Mouse (Mus musculus): ENCODE results near the gene Fstl1. TPM values are rescaled to one million over a fixed set of nuclear protein-coding genes. Genes with fewer than 3 reads are reported as not detected.

Gene Fstl1
- 10 to 100 TPM; 31.7 to 36.9 TPM for total RNA-seq (2021)

DNA sequence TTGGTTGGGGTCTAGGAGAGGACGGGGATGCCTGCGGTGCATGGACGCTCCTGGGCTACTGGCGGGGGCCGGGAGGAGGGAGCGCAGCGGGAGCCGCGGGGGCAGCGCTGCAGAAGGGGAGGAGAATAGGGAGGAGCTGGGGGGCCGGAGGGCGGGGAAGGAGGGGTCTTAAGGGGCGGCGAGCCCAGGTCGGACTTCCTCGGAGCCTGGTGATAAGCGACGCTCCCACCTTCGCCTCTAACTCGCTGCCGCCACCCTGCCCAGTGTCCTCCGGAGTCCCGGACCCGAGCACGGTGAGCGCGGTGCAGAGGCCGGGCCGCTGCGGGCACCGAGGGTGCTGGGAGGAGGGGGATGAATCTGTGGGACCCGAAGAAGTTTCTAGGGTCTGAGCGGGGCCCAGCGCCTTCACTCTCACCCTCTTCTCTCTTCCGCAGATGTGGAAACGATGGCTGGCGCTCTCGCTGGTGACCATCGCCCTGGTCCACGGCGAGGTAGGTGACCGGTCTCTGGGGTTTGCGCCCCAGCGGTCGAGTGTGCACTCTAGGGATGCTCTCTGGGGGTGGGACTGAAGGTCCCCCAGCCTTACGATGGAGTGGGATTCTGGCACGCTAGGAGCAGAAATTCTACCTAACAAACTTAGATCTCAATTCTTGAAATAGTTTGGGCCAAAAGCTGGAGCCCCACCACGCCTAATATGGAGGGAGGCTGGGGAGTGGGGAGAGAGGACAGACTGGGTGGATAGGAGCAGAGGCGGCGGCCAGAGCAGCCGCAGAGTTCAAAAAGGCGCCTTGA, at the start of gene Fstl1:
Fstl1 (plus strand) TSS at position 14 of the 792 bp plus-strand sequence.
- DNase-seq (ENCODE audit: low spot score in 2 of 2) = peak; percentile 40 to 53
- intact Hi-C loops (cut with DNase I) = loop anchor here (5.0 kb wide), 1 partner anchor 90 kb away; the partner anchor contains the start of gene Lrrc58

GRCm38 (mm10) chr16:37728674-37729073, 48.0 kb upstream of the Fstl1 start:
- DNase-seq (ENCODE audit: low spot score in 2 of 2) = no peak

DNA sequence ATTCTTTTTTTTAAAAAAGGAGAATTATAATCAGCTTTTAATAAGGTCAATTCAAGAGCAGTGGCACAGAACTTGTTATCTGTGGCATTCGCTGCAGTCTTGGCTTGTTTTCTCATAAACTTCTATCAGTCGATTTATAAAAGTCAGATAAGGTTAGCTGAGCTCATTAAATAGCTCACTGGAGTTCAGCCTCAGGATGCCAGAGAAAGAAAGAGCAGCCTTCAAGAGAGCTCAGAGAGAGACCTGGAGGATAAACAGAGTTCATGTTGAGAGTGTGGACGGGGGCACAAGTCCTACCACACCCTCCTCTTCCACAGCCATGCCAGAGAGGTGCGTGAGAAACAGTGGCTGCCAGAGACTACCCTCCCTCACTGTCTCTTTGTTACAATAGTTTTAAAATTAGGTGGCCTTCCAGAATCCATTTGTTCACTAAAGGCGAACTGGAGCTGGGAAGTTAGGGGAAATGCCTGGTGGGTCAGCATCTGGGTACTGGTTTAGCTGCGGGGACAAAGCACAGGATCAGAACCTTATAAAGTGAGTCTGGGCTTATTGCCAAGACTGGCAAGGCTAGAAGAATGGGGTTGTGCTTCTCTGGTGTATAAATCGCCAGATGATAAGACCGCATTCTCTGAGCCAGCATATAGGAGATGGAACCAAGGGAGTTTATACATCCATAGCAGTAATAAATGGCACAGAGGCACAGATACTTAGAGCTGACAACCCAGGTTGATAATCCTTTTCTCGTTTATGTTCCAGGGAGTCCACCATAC, 47.1 kb upstream of the Fstl1 start:
- intact Hi-C loops (cut with DNase I) = no loop called here
- no peak for DNase-seq (ENCODE audit: low spot score in 2 of 2)

More at GRCm38 (mm10) chr16:37728674-37729073, 48.0 kb upstream of the Fstl1 start:
- intact Hi-C loops (cut with DNase I) = no loop called here

- intact Hi-C loops (cut with DNase I) = no loop called here
- DNase-seq (ENCODE audit: low spot score in 2 of 2) = no peak
Measured at GRCm38 (mm10) chr16:37730293-37730835, 46.3 kb upstream of the Fstl1 start.

DNA sequence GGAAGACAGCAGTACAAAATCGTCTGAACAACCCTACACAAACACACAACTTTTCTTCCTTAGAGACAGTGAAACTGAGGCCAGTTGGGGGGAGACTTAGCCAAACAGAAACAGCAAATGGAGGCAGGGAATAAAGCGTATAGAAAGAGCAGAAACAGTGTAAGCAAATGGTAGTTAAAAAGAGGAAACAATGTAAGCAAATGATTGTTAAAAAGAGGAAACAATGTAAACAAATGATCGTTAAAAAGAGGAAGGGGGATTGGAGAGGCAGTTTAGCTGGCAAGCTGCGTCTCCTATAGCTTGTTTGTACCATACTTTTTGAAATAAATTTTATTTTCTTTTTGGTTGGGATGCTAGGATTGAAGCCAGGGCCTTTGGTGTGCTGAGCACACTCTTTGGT, 45.2 kb upstream of the Fstl1 start:
- no peak for DNase-seq (ENCODE audit: low spot score in 2 of 2)
- intact Hi-C loops (cut with DNase I) = no loop called here

DNA sequence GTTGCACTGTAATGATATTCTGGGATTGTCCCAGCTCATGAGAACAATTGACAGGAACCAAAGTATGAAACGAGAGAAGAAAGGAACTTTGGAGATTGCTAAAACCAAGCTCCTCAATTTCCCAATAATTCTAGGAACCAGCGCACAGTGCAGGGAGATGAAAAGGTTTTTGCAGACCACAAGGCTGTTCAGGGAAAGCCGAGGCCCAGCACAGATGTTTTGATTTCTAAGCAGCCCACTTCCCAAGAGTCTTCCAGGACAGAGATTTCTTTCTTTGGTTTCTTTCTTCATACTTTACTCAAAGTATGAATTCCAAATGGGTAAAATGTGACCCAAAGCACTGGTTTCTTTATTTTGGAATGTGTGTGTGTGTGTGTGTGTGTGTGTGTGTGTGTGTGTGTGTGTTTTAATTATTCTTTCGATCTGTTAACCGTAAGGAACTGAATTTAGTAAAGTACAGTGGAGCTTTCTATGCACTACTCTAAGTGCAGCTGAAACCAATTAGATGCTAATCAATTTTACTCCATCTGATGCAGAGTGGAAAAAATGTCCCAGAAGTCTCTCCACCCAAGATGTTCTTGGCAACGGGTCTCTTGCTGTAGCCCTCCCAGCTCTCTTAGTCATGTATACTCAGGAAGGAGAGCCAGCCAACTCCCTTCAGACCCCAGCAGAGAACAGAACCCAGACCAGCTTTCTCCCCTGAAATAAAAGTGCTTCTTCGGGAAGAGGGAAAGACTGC, 44.5 kb upstream of the Fstl1 start:
- peak in 1 of 2 experiments; percentile 15 for DNase-seq (ENCODE audit: low spot score in 2 of 2)
- intact Hi-C loops (cut with DNase I) = no loop called here

- DNase-seq (ENCODE audit: low spot score in 2 of 2) = no peak
- intact Hi-C loops (cut with DNase I) = no loop called here
Measured at GRCm38 (mm10) chr16:37740076-37740475, 36.6 kb upstream of the Fstl1 start.

- peak in 1 of 2 experiments; percentile 27 for DNase-seq (ENCODE audit: low spot score in 2 of 2)
- intact Hi-C loops (cut with DNase I) = no loop called here
Measured at GRCm38 (mm10) chr16:37742266-37742665, 34.4 kb upstream of the Fstl1 start.

DNA sequence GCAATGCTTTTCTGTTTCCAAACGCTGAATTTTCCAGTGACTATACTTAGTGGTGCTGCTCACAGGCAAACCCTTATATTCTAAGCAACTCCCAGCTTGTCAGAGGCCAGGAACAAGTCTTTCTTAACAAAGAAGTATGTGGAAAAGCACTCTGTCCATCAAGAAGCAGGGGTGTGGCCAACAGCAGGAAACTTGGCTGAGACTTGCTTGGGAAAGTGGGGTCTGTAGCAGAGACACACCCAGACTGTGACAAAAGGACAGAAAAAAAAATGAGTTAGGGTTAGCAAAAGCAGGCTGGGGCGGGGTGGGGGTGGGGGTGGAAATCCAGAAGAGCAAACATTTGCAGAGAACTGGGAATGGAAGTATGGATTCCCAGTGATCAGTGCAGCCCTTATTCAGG, 23.8 kb upstream of the Fstl1 start:
- DNase-seq (ENCODE audit: low spot score in 2 of 2) = no peak
- intact Hi-C loops (cut with DNase I) = no loop called here

DNA sequence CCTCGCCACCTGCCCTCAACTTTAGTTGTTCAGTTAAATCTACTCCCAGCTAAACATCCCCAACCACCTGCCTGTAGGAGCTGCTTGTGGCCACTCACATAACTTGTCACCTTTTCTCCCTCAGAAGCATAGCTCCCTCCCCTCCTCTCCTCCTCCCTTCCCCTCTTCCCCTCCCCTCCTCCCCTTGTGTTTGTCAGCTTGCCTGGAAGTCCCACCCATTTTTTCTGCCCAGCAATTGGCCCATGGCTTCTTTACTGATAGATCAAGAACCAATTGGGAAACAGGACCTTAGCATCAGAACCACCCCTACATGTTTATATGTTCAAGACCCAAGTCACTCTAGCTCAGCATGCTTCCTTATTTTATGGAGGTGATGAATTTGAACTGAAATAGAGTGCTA, 22.9 kb upstream of the Fstl1 start:
- intact Hi-C loops (cut with DNase I) = no loop called here
- no peak for DNase-seq (ENCODE audit: low spot score in 2 of 2)

DNA sequence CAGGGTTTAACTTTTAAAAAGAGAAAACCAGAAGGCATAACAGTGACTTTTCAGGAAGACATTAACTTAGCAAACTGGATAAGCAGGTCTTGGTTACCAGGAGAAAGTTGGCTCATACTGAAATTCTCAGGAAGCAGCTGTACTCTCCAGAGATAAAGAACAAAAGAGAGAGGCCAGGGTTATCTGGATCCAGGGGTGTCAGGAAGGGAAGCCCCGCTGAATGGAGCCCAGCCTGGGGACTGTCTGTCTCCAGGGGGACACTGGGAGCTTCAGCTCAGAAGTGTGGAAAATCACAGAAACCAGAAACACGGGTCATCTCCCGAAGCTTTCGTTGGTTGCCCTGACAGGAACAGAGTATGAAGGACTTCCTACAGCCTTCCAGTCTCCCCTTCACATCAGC, 22.2 kb upstream of the Fstl1 start:
- DNase-seq (ENCODE audit: low spot score in 2 of 2) = no peak
- intact Hi-C loops (cut with DNase I) = no loop called here

DNA sequence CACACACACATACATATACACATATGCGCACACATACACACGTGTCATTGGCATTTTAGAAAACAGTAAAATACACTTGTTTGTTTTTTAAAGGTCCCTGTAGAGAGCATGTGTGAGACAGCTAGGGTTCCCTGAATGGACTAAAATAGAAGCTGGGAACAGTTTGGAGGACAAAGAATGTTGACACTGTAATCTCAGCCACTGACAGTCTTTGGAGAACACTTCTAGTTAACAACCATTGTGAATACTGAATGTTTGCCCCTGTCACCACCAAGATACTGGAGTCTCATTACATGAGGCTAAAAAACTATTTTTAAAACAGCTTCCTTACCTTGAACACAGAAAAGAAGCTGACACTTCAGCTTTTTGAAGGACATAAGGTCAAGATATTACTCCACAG, 19.4 kb upstream of the Fstl1 start:
- no peak for DNase-seq (ENCODE audit: low spot score in 2 of 2)
- intact Hi-C loops (cut with DNase I) = no loop called here

GRCm38 (mm10) chr16:37763797-37764196, 12.9 kb upstream of the Fstl1 start:
- intact Hi-C loops (cut with DNase I) = no loop called here
- DNase-seq (ENCODE audit: low spot score in 2 of 2) = no peak

- intact Hi-C loops (cut with DNase I) = loop anchor here (5.0 kb wide), 1 partner anchor 91 kb away; the partner anchor contains the start of gene Lrrc58
- DNase-seq (ENCODE audit: low spot score in 2 of 2) = no peak
Measured at GRCm38 (mm10) chr16:37776166-37776859, 360 bp upstream of the Fstl1 start.

- no peak for DNase-seq (ENCODE audit: low spot score in 2 of 2)
- intact Hi-C loops (cut with DNase I) = loop anchor here (5.0 kb wide), 1 partner anchor 89 kb away; the partner anchor contains the start of gene Lrrc58
Measured at GRCm38 (mm10) chr16:37777796-37778475, 1.3 kb downstream of the Fstl1 start.

DNA sequence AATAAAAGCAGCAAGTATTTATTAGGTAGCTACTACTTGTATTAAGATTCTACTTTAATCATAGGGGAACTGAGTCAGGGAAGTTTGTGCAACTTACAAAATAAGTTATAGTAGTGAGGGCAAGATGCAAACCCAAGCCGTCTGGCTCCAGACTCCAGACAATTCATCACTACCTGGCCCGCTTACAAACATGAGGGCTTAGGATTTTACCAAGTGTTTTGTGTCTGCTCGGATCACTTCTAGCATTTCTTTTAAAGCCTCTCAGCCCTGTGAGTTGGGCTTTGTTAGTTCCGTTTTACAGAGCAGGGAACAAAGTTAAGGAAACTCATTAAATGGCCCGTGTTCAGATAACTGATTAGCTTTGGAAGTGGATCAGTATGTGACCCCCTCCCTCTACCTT, 1.9 kb downstream of the Fstl1 start:
- no peak for DNase-seq (ENCODE audit: low spot score in 2 of 2)
- intact Hi-C loops (cut with DNase I) = loop anchor here (5.0 kb wide), 1 partner anchor 89 kb away; the partner anchor contains the start of gene Lrrc58

DNA sequence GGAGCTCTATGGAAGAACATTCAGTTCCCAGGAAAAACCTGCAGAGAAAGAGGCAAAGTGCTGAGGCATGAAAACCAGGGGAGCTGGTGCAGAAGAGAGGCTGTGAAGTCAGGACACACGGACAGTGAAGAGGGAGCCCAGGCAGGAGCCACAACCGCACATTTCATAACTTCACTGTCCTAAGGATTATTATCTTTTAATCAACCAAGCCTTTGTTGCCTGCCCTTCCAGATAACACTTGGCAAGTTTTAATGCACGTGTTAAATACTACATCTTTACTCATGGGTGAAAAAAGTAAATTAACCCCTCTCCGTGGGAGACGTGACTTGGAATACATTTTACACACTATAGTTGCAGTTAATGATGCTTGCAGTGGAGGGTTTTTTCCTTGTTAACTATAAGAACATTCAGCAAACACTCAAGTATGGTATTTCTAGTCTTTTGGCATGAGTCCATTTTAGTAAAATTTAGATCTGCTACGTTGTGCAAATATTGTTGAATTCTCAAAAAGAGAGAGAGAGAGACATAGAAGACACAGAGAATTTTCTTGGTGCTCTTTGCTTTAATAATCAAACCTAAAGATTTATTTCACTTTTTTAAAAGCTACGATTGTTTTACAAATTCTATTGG, 3.1 kb downstream of the Fstl1 start:
- intact Hi-C loops (cut with DNase I) = loop anchor here (5.0 kb wide), 1 partner anchor 88 kb away; the partner anchor contains the start of gene Lrrc58

DNA sequence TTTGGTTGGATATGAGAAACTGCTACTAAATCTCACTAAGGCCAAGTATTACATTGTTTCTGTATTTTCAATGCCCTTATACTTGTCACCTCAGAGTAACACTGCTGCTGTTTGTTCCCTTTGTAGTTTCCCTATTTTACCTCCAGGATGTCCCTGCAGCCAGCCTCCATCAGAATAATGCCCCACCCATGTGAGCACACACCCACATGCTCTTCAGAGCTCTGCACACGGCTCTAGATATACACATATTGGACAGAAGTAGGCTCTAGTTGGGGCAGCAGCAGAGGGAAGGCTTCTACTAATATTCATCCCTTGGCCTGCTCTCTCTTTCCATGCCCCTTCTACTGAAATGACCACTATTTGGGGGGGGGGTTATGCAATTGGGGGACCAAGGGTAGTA, 3.7 kb downstream of the Fstl1 start:
- intact Hi-C loops (cut with DNase I) = no loop called here
- no peak for DNase-seq (ENCODE audit: low spot score in 2 of 2)

More for the DNA sequence above, 3.1 kb downstream of the Fstl1 start:
- no peak for DNase-seq (ENCODE audit: low spot score in 2 of 2)

Data from left cerebral cortex, postnatal 25 days (tissue).